Comparison of ENCODE assay signal across 14 mouse cellular contexts in the genomic region with DNA sequence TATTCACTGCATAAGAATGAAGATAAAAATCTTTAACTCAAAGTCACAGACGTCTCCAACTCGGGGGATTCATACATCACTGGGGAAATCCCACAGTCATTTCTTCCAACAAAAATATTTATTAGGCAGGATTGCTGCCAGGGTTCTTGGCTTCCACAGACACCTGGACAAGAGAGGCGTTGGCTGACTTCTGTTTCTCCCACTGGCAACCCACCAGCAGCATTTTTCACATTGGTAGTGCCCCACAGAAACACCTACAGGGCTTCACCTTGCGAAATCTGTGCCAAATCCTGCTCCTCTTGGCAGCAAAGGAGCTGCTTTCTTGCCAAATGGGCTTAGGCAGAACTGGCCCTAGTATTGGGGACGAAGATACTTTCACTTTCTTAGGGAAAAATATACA.
A peak's percentile ranks its signal among the peaks of the same experiment; 100 is the strongest.
DNase-seq lines count a peak whose midpoint lies in the region; ATAC-seq and TF ChIP-seq lines count a peak whose summit lies in the region.
"Had no signal": no experiment of that assay in that cellular context is flagged by ENCODE, and none has a peak within 500 bp of the region (broad histone marks: within the 10 kb centered on the region; RNA-seq: fewer than 3 reads in every experiment).

No protein-coding gene starts in this region.

- no peaks in the 10 kb centered on the region for H3K36me3 ChIP-seq in kidney, embryonic 15.5 days
- H3K36me3 ChIP-seq in stomach, embryonic 16.5 days (ENCODE audit: control insufficient read depth, insufficient read depth, low read length), result no peaks in the 10 kb centered on the region
- H3K36me3 ChIP-seq in intestine, postnatal 0 days (ENCODE audit: control insufficient read depth, insufficient read depth), result no peaks in the 10 kb centered on the region
- H3K36me3 ChIP-seq: liver, embryonic 13.5 days; midbrain, embryonic 10.5 days; neural tube, embryonic 13.5 days had no signal

- no peaks in the 10 kb centered on the region for H3K9me3 ChIP-seq in kidney, embryonic 15.5 days (replicated peaks)
- H3K9me3 ChIP-seq in stomach, embryonic 16.5 days (replicated peaks; ENCODE audit: control insufficient read depth, low read length), result no peaks in the 10 kb centered on the region
- H3K9me3 ChIP-seq in intestine, postnatal 0 days (ENCODE audit: control insufficient read depth), result no peaks in the 10 kb centered on the region
- H3K9me3 ChIP-seq: liver, embryonic 13.5 days; midbrain, embryonic 10.5 days; neural tube, embryonic 13.5 days had no signal

- H3K27ac ChIP-seq in kidney, embryonic 15.5 days, result no peak overlapping the region
- no peak overlapping the region for H3K27ac ChIP-seq in stomach, embryonic 16.5 days (ENCODE audit: low read length)
- H3K27ac ChIP-seq in intestine, postnatal 0 days (ENCODE audit: low read depth, low read length), result no peak overlapping the region
- H3K27ac ChIP-seq: liver, embryonic 13.5 days; midbrain, embryonic 10.5 days; neural tube, embryonic 13.5 days had no signal

- no peak overlapping the region for H3K4me2 ChIP-seq in kidney, embryonic 15.5 days
- H3K4me2 ChIP-seq in stomach, embryonic 16.5 days (ENCODE audit: low read depth, low read length), result peak overlapping the region; percentile 1; the same call in 1 of the 2 replicates
- no peak overlapping the region for H3K4me2 ChIP-seq in intestine, postnatal 0 days (replicated peaks; ENCODE audit: low read depth)
- H3K4me2 ChIP-seq: liver, embryonic 13.5 days; neural tube, embryonic 13.5 days had no signal

- H3K27me3 ChIP-seq in kidney, embryonic 15.5 days, result no peaks in the 10 kb centered on the region
- no peaks in the 10 kb centered on the region for H3K27me3 ChIP-seq in stomach, embryonic 16.5 days (ENCODE audit: control insufficient read depth, insufficient read depth, low read length)
- H3K27me3 ChIP-seq in intestine, postnatal 0 days (replicated peaks; ENCODE audit: control insufficient read depth, insufficient read depth, low read length), result no peaks in the 10 kb centered on the region
- H3K27me3 ChIP-seq: liver, embryonic 13.5 days; neural tube, embryonic 13.5 days had no signal

- H3K4me1 ChIP-seq in kidney, embryonic 15.5 days, result no peaks in the 10 kb centered on the region
- no peaks in the 10 kb centered on the region for H3K4me1 ChIP-seq in stomach, embryonic 16.5 days (ENCODE audit: control insufficient read depth, insufficient read depth, low read length)
- H3K4me1 ChIP-seq in intestine, postnatal 0 days (replicated peaks; ENCODE audit: control insufficient read depth, insufficient read depth, low read length), result no peaks in the 10 kb centered on the region
- H3K4me1 ChIP-seq: liver, embryonic 13.5 days had no signal

- H3K9ac ChIP-seq in kidney, embryonic 15.5 days, result no peak overlapping the region
- no peak overlapping the region for H3K9ac ChIP-seq in stomach, embryonic 16.5 days (ENCODE audit: low read length)
- no peak overlapping the region for H3K9ac ChIP-seq in intestine, postnatal 0 days (ENCODE audit: low read depth, low read length)
- H3K9ac ChIP-seq: liver, embryonic 13.5 days; neural tube, embryonic 13.5 days had no signal

- H3K4me3 ChIP-seq in kidney, embryonic 15.5 days (replicated peaks), result no peak overlapping the region
- peak overlapping the region; percentile 0; the same call in 1 of the 2 replicates for H3K4me3 ChIP-seq in stomach, embryonic 16.5 days (replicated peaks; ENCODE audit: low read length)
- no peak overlapping the region for H3K4me3 ChIP-seq in intestine, postnatal 0 days (ENCODE audit: low read depth, low read length)
- H3K4me3 ChIP-seq: liver, embryonic 13.5 days; midbrain, embryonic 10.5 days; neural tube, embryonic 13.5 days had no signal

- DNase-seq in kidney, adult 11 months, result peak; percentile 14
- peak; percentile 16 for DNase-seq in ovary, postnatal 36 days (ENCODE audit: low spot score)
- DNase-seq in ovary, postnatal 10 days (ENCODE audit: low spot score), result no peak
- peak; percentile 85 for DNase-seq in cerebellum, adult 9-10 months
- DNase-seq in thymus, adult 18-20 months, result no peak
- DNase-seq: adrenal gland, postnatal 36 days; embryo, embryonic 11 days; liver, embryonic 13.5 days; thymus, postnatal 4 days had no signal

- WGBS in kidney, embryonic 15.5 days, result 71% methylated on average over 5 of the region's 5 CpGs
- WGBS in stomach, embryonic 16.5 days, result 55% methylated on average over 5 of the region's 5 CpGs
- WGBS in intestine, postnatal 0 days, result 67% methylated on average over 5 of the region's 5 CpGs

- TF ChIP-seq CTCF in intestine, postnatal 0 days (IDR thresholded peaks at IDR 0.05; ENCODE audit: low read depth), result no peak

- no peak for ATAC-seq in kidney, embryonic 15.5 days (replicated peaks; ENCODE audit: low FRiP score)
- ATAC-seq in stomach, embryonic 16.5 days (ENCODE audit: insufficient read depth, low FRiP score), result no peak
- no peak for ATAC-seq in intestine, postnatal 0 days

Comparison
In these comparisons a context has a peak if more than half of its experiments do, and no peak if none do; other contexts are left out.
1. DNase-seq: peak in kidney, adult 11 months (single experiment), ovary, postnatal 36 days (single experiment) and cerebellum, adult 9-10 months (single experiment); none in ovary, postnatal 10 days (single experiment) and thymus, adult 18-20 months (0 of 2).